ENCODE assay signal across 8 mouse cellular contexts in the genomic region with DNA sequence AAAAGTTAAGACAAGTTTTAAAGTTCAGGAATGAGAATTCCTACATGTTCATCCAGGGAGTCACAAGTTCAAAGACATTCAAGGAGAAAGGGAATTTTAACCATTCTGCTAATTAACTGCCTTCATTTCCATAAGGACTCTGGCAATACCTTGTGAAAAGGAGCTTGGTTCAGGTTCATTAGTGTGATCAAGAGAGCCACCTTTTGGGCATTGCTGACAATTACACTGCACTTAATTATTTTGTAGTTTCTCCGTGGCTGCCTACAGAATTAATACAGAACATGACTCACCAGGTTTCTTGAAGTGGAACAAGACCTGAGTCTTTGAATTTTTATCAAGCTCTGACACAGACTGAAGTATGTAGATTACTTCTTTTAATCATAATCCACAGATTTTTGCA. TPM values are rescaled to one million over a fixed set of nuclear protein-coding genes. Genes with fewer than 3 reads are reported as not detected.
DNase-seq lines count a peak whose midpoint lies in the region; ATAC-seq lines count a peak whose summit lies in the region.

No protein-coding gene starts in this region.

- DNase-seq in left cerebral cortex, adult 9 months (ENCODE audit: low spot score in 2 of 2): peak; percentile 28 to 53
- no peak for DNase-seq in left cerebral cortex, adult 8-10 months (ENCODE audit: low spot score in 2 of 2)
- DNase-seq in brain, adult 2 months (ENCODE audit: low read depth, low spot score): peak; percentile 85
- DNase-seq in embryo, embryonic 10 days (ENCODE audit: low spot score): peak; percentile 32
- DNase-seq in layer of hippocampus, adult 9-11 months: peak; percentile 31
- DNase-seq in ovary, postnatal 36 days (ENCODE audit: low spot score): no peak
- no peak for DNase-seq in thymus, postnatal 14 days

- no peak for ATAC-seq in CD4-positive, CD25-positive, alpha-beta regulatory T cell, adult 4 months

RNA-seq across cellular contexts. Expression of gene Ankef1, which starts 52.4 kb away (rescaled TPM):
- 1 to 10 TPM; 1.7 to 3.4 (median 2.5) TPM for total RNA-seq in left cerebral cortex, adult 8-10 months (2022)
- polyA plus RNA-seq in CD4-positive, CD25-positive, alpha-beta regulatory T cell, adult 4 months (2017; shearing (Covaris generic)): not detected

Comparison
In these comparisons a context has a peak if more than half of its experiments do, and no peak if none do; other contexts are left out.
1. DNase-seq: peak in left cerebral cortex, adult 9 months (2 of 2), brain, adult 2 months (single experiment), embryo, embryonic 10 days (single experiment) and layer of hippocampus, adult 9-11 months (single experiment); none in left cerebral cortex, adult 8-10 months (0 of 2), ovary, postnatal 36 days (single experiment) and thymus, postnatal 14 days (single experiment).